Mouse (Mus musculus): ENCODE measurements at regions not wholly inside any gene's neighbourhood (a gene's known extent, or its start where the extent isn't known, plus 50 kb on each side); places are given as distances from the start of the nearest gene placed in this dataset.

GRCm38 (mm10) chr1:143881192-143881591 is 104.1 kb downstream of the Uchl5 start:
- no peak for DNase-seq

DNA sequence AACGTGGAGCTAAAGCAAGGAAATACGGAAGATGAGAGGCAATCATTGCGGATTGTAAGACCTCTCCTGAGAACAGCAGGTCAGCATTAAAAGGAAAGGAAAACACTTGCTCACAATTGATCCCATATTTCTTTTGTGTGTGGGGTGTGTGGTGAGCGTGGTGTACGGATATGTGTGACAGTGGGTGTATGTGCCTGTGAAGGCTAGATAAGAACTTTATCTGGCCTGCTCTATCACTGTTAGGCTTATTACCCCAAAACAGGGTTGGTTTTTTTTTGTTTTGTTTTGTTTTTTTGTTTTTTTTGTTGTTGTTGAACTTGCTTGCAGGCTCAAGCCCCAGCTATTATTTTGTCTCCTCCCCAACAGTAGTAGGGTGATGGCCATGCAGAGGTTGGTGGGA is 102.5 kb downstream of the Uchl5 start:
- no peak for DNase-seq

- no peak for DNase-seq
Observed at GRCm38 (mm10) chr1:143878266-143878665, 101.2 kb downstream of the Uchl5 start.

- no peak for DNase-seq
Observed at GRCm38 (mm10) chr1:143860319-143860718, 83.2 kb downstream of the Uchl5 start.

DNA sequence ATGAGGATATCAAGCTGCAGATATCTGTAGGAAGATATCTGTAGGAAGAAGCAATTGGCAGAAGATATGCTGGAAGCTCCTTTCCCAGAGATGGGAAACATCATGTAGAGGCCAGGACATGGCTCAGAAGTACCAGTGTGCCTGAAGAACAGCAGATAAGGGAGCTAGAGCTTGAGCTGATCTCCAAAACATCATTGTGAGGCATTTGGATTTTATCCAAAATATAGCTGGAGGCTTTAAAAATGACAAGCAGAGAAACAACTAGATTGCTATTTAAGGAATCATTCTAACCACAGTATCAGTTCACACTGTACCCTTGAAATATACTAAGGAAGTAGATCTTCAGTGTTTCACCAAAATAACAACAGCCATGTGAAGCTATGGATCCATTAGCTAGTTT is 81.5 kb downstream of the Uchl5 start:
- no peak for DNase-seq
